Mouse (Mus musculus): ENCODE data around the gene Cnr1.

DNA sequence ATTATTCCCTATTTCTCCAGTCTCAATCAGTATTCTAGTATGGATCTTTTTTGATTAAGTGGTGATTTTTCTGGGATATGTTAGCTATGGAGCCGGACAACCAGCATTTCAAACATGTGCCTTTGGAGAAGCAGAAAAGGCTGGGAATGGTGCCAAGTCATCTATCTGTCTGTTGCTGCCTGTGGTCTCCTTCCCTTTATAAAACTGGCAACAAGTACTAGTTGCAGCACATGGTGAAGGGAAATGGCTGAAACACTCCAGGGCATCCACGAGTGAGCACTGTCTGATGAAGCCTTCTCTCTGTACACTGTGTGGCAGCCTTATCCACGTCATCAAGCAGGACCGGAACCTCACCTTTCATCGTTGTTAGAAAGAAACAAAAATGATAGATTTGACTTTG is 8.7 kb upstream of the Cnr1 start:
- no peak for TF ChIP-seq MYC (IDR thresholded peaks at IDR 0.05; ENCODE audit: low read depth, low read length)
- no peak for TF ChIP-seq RCOR1 (IDR thresholded peaks at IDR 0.05; ENCODE audit: low read depth, low read length)
- no peak for TF ChIP-seq ZNF384 (IDR thresholded peaks at IDR 0.05; ENCODE audit: low read depth, low read length)
- TF ChIP-seq EP300 (IDR thresholded peaks at IDR 0.05; ENCODE audit: low read depth in 1 of 2, low read length in 2 of 2): no peak
- no peak for TF ChIP-seq NELFE (IDR thresholded peaks at IDR 0.05; ENCODE audit: low read depth, low read length)
- no peak for TF ChIP-seq ZC3H11A (IDR thresholded peaks at IDR 0.05; ENCODE audit: low read depth, low read length)
- TF ChIP-seq CTCF (IDR thresholded peaks at IDR 0.05 in 2 of 3, conservative IDR thresholded peaks at IDR 0.05 in 1 of 3; ENCODE audit: control insufficient read depth in 1 of 3, insufficient read depth in 1 of 3, low read depth in 2 of 3, low read length in 3 of 3, poor library complexity in 1 of 3, severe bottlenecking in 1 of 3): no peak
- no peak for TF ChIP-seq GABPA (IDR thresholded peaks at IDR 0.05; ENCODE audit: low read depth, low read length)
- TF ChIP-seq MYB (IDR thresholded peaks at IDR 0.05; ENCODE audit: low read depth, low read length): no peak
- TF ChIP-seq MAFK (IDR thresholded peaks at IDR 0.05; ENCODE audit: borderline replicate concordance, low read depth, low read length): no peak
